Mouse (Mus musculus) E14TG2a.4 (cell line): ENCODE results near the gene Snu13.

Experiments used
- H3K27me3 ChIP-seq: 2 replicates; pipeline ENCODE4 v1.6.1; 2014; ENCODE audit warnings: low read length, control low read depth; ENCODE audit not compliant: insufficient read depth
- H3K36me3 ChIP-seq: 2 replicates; pipeline ENCODE4 v1.6.1; 2014; ENCODE audit warnings: low read length, control low read depth; ENCODE audit not compliant: insufficient read depth
- H3K4me1 ChIP-seq: replicated peaks from 2 replicates; pipeline ENCODE4 v1.6.1; 2014; ENCODE audit warnings: low read depth, low read length, control low read depth
- H3K4me3 ChIP-seq: replicated peaks from 2 replicates; pipeline ENCODE4 v1.5.1; 2014; ENCODE audit warnings: mild to moderate bottlenecking, low read length
- H3K9me3 ChIP-seq: 2 replicates; pipeline ENCODE4 v1.6.1; 2014; ENCODE audit warnings: low read length, control low read depth
- CTCF ChIP-seq: conservative IDR thresholded peaks from 2 replicates; pipeline ENCODE4 v1.5.1; 2014; ENCODE audit warnings: low read length
- NANOG ChIP-seq: IDR thresholded peaks from 2 replicates; pipeline ENCODE4 v1.6.1; 2014; ENCODE audit warnings: borderline replicate concordance, low read length, mixed read lengths
- POU5F1 ChIP-seq: IDR thresholded peaks from 2 replicates; pipeline ENCODE4 v1.6.1; 2014; ENCODE audit warnings: low read length, borderline replicate concordance

Snu13 gene

GRCm38 (mm10) chr15:82019288-82019687 lies 28.1 kb downstream of the Snu13 start:
- no peak overlapping the region for H3K4me3 ChIP-seq
- H3K27me3 ChIP-seq: peaks cover 8% of the 10 kb centered on the region
- TF ChIP-seq NANOG: no peak
- TF ChIP-seq POU5F1: no peak
- TF ChIP-seq CTCF: no peak
- peaks cover 24% of the 10 kb centered on the region for H3K4me1 ChIP-seq
- H3K36me3 ChIP-seq: peaks cover 58% of the 10 kb centered on the region
- no peaks in the 10 kb centered on the region for H3K9me3 ChIP-seq

GRCm38 (mm10) chr15:82017461-82017860 lies 29.9 kb downstream of the Snu13 start:
- no peak for TF ChIP-seq CTCF
- TF ChIP-seq NANOG: no peak
- no peak for TF ChIP-seq POU5F1

GRCm38 (mm10) chr15:82016830-82017229 lies 30.6 kb downstream of the Snu13 start:
- peaks cover 42% of the 10 kb centered on the region for H3K36me3 ChIP-seq
- no peak for TF ChIP-seq POU5F1
- no peak for TF ChIP-seq CTCF
- no peak for TF ChIP-seq NANOG
- peaks cover 8% of the 10 kb centered on the region for H3K27me3 ChIP-seq
- peaks cover 32% of the 10 kb centered on the region for H3K4me1 ChIP-seq
- no peaks in the 10 kb centered on the region for H3K9me3 ChIP-seq
- H3K4me3 ChIP-seq: peak overlapping the region; percentile 97

More at GRCm38 (mm10) chr15:82017461-82017860, 29.9 kb downstream of the Snu13 start:
- peaks cover 8% of the 10 kb centered on the region for H3K27me3 ChIP-seq
- H3K4me1 ChIP-seq: peaks cover 28% of the 10 kb centered on the region
- H3K36me3 ChIP-seq: peaks cover 42% of the 10 kb centered on the region
- H3K9me3 ChIP-seq: no peaks in the 10 kb centered on the region
- peak overlapping the region; percentile 97; the same call in 1 of the 2 replicates for H3K4me3 ChIP-seq

- H3K4me3 ChIP-seq: peak overlapping the region; percentile 97
- H3K27me3 ChIP-seq: peaks cover 8% of the 10 kb centered on the region
- H3K9me3 ChIP-seq: no peaks in the 10 kb centered on the region
- H3K4me1 ChIP-seq: peaks cover 33% of the 10 kb centered on the region
- no peak for TF ChIP-seq POU5F1
- TF ChIP-seq NANOG: no peak
- no peak for TF ChIP-seq CTCF
- peaks cover 37% of the 10 kb centered on the region for H3K36me3 ChIP-seq
These were observed 31.1 kb downstream of the Snu13 start for GRCm38 (mm10) chr15:82016101-82016808.

GRCm38 (mm10) chr15:82015392-82016100 lies 31.9 kb downstream of the Snu13 start:
- H3K4me3 ChIP-seq: peak overlapping the region; percentile 97
- peaks cover 8% of the 10 kb centered on the region for H3K27me3 ChIP-seq
- peaks cover 40% of the 10 kb centered on the region for H3K4me1 ChIP-seq
- H3K9me3 ChIP-seq: no peaks in the 10 kb centered on the region
- peaks cover 29% of the 10 kb centered on the region for H3K36me3 ChIP-seq
- TF ChIP-seq NANOG (no peak), POU5F1 (no peak), CTCF (no peak)

GRCm38 (mm10) chr15:82014745-82015391 lies 32.5 kb downstream of the Snu13 start:
- TF ChIP-seq POU5F1 (no peak), NANOG (no peak)
- H3K27me3 ChIP-seq: peaks cover 8% of the 10 kb centered on the region
- peaks cover 40% of the 10 kb centered on the region for H3K4me1 ChIP-seq
- H3K4me3 ChIP-seq: peak overlapping the region; percentile 97
- peaks cover 24% of the 10 kb centered on the region for H3K36me3 ChIP-seq
- H3K9me3 ChIP-seq: no peaks in the 10 kb centered on the region

- Histone ChIP-seq H3K4me3 (no peak overlapping the region), H3K27me3 (peaks cover 8% of the 10 kb centered on the region), H3K36me3 (peaks cover 15% of the 10 kb centered on the region; the same call in 1 of the 2 replicates), H3K4me1 (peaks cover 32% of the 10 kb centered on the region), H3K9me3 (no peaks in the 10 kb centered on the region)
- TF ChIP-seq NANOG (no peak), CTCF (no peak), POU5F1 (no peak)
These were observed 35.5 kb downstream of the Snu13 start for GRCm38 (mm10) chr15:82011947-82012346.

- H3K9me3 ChIP-seq: no peaks in the 10 kb centered on the region
- TF ChIP-seq CTCF (no peak), POU5F1 (no peak), NANOG (no peak)
- no peak overlapping the region for H3K4me3 ChIP-seq
These were observed 43.1 kb downstream of the Snu13 start for GRCm38 (mm10) chr15:82004257-82004656.

More at GRCm38 (mm10) chr15:82004257-82004656, 43.1 kb downstream of the Snu13 start:
- H3K4me1 ChIP-seq: peaks cover 5% of the 10 kb centered on the region; the same call in 1 of the 2 replicates
- peaks cover 55% of the 10 kb centered on the region for H3K36me3 ChIP-seq
- H3K27me3 ChIP-seq: no peaks in the 10 kb centered on the region
